Mouse (Mus musculus): ENCODE measurements at regions not wholly inside any gene's neighbourhood (a gene's known extent, or its start where the extent isn't known, plus 50 kb on each side); places are given as distances from the start of the nearest gene placed in this dataset.
"Not testable (repeated sequence)": the region's sequence is repeated elsewhere in the genome, so short reads cannot be mapped to it uniquely, and the experiment has no call there.

DNA sequence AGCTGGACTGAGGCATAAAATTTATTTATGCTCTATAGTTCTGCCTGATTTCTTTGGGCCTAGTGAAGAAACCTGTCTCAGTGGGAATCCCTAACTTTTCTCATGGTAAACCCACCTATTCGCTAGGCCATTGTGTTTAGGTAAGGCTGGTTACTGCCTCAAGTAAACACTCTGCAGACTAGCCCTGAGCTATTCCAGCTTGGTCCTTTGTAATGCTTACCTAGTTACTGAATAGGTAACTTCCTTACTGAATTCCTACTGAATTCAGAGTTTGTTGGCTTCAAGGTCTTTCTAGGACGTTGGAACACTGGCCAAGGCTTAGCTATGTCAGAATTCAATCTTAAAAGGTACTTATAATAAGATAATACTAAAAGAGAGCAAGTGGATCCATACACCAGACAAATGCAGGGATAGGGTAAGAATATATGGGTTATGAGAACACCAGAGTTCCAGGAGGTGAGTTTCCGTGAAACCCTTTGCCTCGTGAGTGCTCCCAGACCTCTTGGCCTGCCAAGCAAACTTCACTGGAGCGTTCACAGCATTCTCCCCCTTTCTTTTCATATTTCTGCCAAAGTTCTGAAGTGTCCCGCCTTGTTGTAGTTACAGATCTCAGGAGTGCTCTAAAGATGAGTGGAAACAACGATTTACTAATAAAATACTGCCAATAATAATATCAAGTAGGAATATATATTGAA lies 238.6 kb upstream of the Gm28363 start:
- not testable (repeated sequence) for TF ChIP-seq POLR2A (IDR thresholded peaks at IDR 0.05; ENCODE audit: extremely low read depth, insufficient read depth, low read length); CTCF (IDR thresholded peaks at IDR 0.05; ENCODE audit: low read depth, low read length)
